Mouse (Mus musculus) midbrain, embryonic 15.5 days (tissue): Measurements from ENCODE around the gene Best2. TPM values are rescaled to one million over a fixed set of nuclear protein-coding genes. Genes with fewer than 3 reads are reported as not detected.

Source experiments
- ATAC-seq: fragments of 200-750 bp; cut with Nextera tagmentation; replicated peaks from 2 replicates; pipeline ENCODE4 v1.8.0; 2017; ENCODE audit warnings: moderate TSS enrichment
- H3K27ac ChIP-seq: fragments of 300-500 bp; sonication (generic); 2 replicates; pipeline ENCODE4 v1.5.1; 2015; ENCODE audit warnings: mild to moderate bottlenecking, inconsistent platforms
- H3K27me3 ChIP-seq: fragments of 300-500 bp; sonication (generic); replicated peaks from 2 replicates; pipeline ENCODE4 v1.6.1; 2015; ENCODE audit warnings: inconsistent platforms
- H3K36me3 ChIP-seq: fragments of 300-500 bp; sonication (generic); replicated peaks from 2 replicates; pipeline ENCODE4 v1.6.1; 2015; ENCODE audit warnings: inconsistent platforms
- H3K4me1 ChIP-seq: fragments of 300-500 bp; sonication (generic); 2 replicates; pipeline ENCODE4 v1.6.1; 2015; ENCODE audit warnings: inconsistent platforms
- H3K4me2 ChIP-seq: fragments of 300-500 bp; sonication (generic); 2 replicates; pipeline ENCODE4 v1.6.1; 2015; ENCODE audit warnings: inconsistent platforms, mild to moderate bottlenecking, moderate library complexity
- H3K4me3 ChIP-seq: fragments of 300-500 bp; sonication (generic); 2 replicates; pipeline ENCODE4 v1.5.1; 2015; ENCODE audit warnings: mild to moderate bottlenecking, inconsistent platforms
- H3K9ac ChIP-seq: fragments of 300-500 bp; sonication (generic); 2 replicates; pipeline ENCODE4 v1.6.1; 2015; ENCODE audit warnings: mild to moderate bottlenecking, inconsistent platforms
- H3K9me3 ChIP-seq: fragments of 300-500 bp; sonication (generic); 2 replicates; pipeline ENCODE4 v1.6.1; 2016; ENCODE audit warnings: inconsistent platforms
- WGBS: fragments of 180-500 bp; shearing (Covaris S2); methylation state at CpG from one replicate; pipeline ENCODE4 v1.1.7; 2015; ENCODE audit warnings: mixed read lengths; 5-methylcytosine and 5-hydroxymethylcytosine counted together
- polyA plus RNA-seq: library from polyadenylated mRNA; unstranded; fragments of >200 nt; fragmentation: Nextera tagmentation; extraction: Ambion mirVana; gene quantifications from 2 replicates; pipeline ENCODE4 v1.2.1, GENCODE M21; 2015

Gene Best2
- polyA plus RNA-seq, 1 experiment from 2014 or later: not detected

DNA sequence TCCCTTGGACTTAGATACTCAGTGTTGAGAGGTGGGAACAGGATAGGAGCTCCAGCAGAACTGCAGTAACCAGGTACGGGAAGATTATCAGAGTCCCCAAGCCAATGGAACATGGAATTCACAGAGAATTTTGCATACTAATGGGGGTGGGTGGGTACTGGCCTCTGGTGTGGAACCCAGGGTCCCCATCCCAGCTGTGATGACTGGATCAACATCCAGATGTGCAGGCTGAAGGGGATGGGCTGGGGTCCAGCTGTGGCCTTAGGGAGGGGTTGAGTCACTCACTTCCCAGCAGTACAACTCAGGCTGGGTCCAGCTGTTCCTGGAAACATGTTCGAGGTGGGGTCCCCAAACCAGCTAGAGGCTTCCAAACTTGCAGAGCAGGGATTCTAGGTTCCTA, 26.4 kb downstream of the Best2 start:
- no peak overlapping the region for H3K27ac ChIP-seq
- peaks cover 25% of the 10 kb centered on the region; the same call in 1 of the 2 replicates for H3K27me3 ChIP-seq
- H3K4me1 ChIP-seq: peaks cover 43% of the 10 kb centered on the region
- no peak overlapping the region for H3K9ac ChIP-seq
- 78% methylated on average over 2 of the region's 2 CpGs for WGBS
- ATAC-seq: no peak
- no peaks in the 10 kb centered on the region for H3K9me3 ChIP-seq
- no peak overlapping the region for H3K4me3 ChIP-seq
- no peaks in the 10 kb centered on the region for H3K36me3 ChIP-seq
- H3K4me2 ChIP-seq: no peak overlapping the region

DNA sequence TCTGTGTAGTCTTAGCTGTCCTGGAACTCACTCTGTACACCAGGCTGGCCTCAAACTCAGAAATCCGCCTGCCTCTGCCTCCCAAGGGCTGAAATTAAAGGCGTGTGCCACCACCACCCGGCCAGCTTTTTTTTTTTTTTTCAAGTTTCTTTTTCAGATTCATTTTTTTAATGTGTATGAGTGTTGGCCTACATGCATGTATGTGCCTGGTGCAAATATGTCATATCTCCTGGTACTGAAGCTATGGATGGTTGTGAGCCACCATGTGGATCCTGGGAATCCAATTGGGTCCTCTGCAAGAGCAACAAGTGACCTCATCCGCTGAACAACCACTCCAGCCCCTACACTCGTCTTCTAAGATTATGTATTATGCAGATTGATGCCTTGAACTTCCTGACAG, 26.9 kb downstream of the Best2 start:
- WGBS: 83% methylated on average over 5 of the region's 5 CpGs
- H3K27me3 ChIP-seq: peaks cover 25% of the 10 kb centered on the region; the same call in 1 of the 2 replicates
- no peaks in the 10 kb centered on the region for H3K36me3 ChIP-seq
- H3K9ac ChIP-seq: no peak overlapping the region
- H3K4me3 ChIP-seq: no peak overlapping the region
- H3K27ac ChIP-seq: no peak overlapping the region
- peaks cover 43% of the 10 kb centered on the region for H3K4me1 ChIP-seq
- no peak for ATAC-seq
- no peak overlapping the region for H3K4me2 ChIP-seq
- H3K9me3 ChIP-seq: no peaks in the 10 kb centered on the region

DNA sequence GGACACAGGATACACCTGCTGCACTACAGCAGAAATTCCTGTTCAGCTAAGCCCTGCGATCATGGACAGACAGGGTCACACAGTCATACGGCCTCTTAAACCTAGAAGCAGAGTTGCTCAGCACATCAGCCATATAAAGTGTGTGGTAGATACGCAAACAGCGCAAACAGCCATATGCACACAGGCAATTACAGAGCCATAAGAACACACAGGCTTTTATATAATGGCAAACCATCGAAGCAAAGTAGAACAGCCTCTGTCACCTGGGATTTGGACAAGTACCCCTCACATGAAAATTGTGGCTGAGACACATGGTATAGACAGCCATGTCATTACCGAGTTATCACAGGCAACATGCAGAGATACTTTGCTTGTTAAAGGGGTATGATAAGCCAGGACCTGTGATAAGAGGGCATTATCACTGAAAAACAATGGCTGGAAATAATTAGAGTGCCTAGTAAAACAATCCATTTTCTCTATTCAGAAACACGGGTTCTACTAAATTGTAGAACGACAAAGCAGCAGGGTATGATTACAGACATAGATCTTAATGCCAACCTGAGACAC, 27.9 kb downstream of the Best2 start:
- H3K36me3 ChIP-seq: no peaks in the 10 kb centered on the region
- no peaks in the 10 kb centered on the region for H3K9me3 ChIP-seq
- H3K4me1 ChIP-seq: peaks cover 41% of the 10 kb centered on the region
- WGBS: 36% methylated on average over 8 of the region's 8 CpGs
- peak overlapping the region; percentile 55 for H3K4me3 ChIP-seq
- H3K9ac ChIP-seq: peak overlapping the region; percentile 49; the same call in 1 of the 2 replicates
- H3K27ac ChIP-seq: peak overlapping the region; percentile 82
- peaks cover 30% of the 10 kb centered on the region for H3K27me3 ChIP-seq
- H3K4me2 ChIP-seq: peak overlapping the region; percentile 98
- no peak; the same call in 1 of the 2 replicates for ATAC-seq

DNA sequence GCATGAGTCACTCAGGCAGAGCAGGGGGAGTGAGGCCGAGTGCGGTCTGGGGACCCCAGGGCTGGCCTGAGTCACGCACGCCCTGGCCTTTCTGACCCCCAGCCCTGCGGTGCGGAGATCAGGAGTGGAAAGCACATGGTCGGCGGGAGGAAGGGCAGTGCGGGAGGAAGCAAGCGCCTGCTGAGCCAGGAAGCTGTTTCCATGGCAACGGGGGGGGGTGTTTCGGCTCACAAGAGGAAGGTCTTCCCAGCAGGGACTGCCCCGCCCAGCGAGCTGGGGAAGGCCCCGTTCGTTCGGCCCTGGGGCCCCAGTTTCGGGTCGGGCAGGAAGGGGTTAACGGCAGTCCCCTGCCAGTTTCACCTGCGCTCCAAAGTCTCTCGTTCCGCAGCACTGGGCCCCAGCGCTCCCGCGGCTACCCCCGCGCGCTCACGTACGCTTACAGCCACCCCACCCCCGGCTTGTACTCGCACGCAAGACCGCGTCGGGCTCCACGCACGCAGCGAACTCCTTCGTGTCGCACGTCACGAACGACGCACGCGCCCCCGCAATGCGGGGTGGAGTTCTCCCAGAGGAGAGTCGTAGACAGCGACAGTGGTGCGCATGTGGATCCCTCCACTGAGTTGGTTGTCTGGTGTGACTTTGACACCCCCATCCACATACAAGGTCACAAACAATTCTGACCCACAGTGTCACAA, 28.5 kb downstream of the Best2 start:
- H3K4me1 ChIP-seq: peaks cover 39% of the 10 kb centered on the region
- peak; percentile 53 for ATAC-seq
- H3K4me2 ChIP-seq: peak overlapping the region; percentile 98
- under 1% methylated on average over 53 of the region's 53 CpGs for WGBS
- peak overlapping the region; percentile 55 for H3K4me3 ChIP-seq
- no peaks in the 10 kb centered on the region for H3K9me3 ChIP-seq
- peaks cover 30% of the 10 kb centered on the region for H3K27me3 ChIP-seq
- peak overlapping the region; percentile 82 for H3K27ac ChIP-seq
- no peaks in the 10 kb centered on the region for H3K36me3 ChIP-seq
- peak overlapping the region; percentile 49 for H3K9ac ChIP-seq

DNA sequence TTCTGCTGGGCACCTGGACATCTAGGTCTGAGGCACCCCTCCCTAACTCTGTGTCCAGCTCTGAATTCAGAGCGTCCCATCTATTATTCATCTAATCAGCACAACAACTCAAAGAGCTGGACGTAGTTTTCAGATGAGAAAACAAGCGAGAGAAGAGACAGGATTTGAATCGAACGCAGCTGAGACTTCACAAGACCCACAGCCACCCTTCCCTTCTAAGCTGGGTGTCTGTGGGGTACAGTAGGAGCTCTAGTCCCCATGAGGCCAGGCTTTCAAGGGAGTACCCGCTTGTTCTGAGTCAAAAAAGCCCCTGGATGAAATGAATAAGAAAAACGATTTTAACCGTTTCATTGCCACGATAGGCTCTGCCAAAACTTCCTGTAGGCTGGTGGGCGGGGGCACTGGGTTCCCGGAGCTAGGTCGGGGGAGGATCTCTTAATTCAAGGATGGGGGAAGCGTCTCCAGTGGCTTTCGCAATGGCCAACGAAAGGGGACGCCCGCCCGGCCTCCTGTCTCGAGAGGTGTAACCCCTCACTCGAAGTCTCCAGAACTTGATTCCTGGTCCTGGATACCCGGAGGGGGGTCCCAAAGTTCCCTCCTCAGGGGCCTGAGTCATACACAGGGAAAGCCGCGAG, 29.2 kb downstream of the Best2 start:
- Histone ChIP-seq H3K4me2 (peak overlapping the region; percentile 98), H3K4me1 (peaks cover 43% of the 10 kb centered on the region), H3K27me3 (peaks cover 30% of the 10 kb centered on the region), H3K4me3 (peak overlapping the region; percentile 55), H3K9ac (peak overlapping the region; percentile 49), H3K27ac (peak overlapping the region; percentile 82), H3K36me3 (no peaks in the 10 kb centered on the region), H3K9me3 (no peaks in the 10 kb centered on the region)
- ATAC-seq: no peak
- 2% methylated on average over 23 of the region's 23 CpGs for WGBS

DNA sequence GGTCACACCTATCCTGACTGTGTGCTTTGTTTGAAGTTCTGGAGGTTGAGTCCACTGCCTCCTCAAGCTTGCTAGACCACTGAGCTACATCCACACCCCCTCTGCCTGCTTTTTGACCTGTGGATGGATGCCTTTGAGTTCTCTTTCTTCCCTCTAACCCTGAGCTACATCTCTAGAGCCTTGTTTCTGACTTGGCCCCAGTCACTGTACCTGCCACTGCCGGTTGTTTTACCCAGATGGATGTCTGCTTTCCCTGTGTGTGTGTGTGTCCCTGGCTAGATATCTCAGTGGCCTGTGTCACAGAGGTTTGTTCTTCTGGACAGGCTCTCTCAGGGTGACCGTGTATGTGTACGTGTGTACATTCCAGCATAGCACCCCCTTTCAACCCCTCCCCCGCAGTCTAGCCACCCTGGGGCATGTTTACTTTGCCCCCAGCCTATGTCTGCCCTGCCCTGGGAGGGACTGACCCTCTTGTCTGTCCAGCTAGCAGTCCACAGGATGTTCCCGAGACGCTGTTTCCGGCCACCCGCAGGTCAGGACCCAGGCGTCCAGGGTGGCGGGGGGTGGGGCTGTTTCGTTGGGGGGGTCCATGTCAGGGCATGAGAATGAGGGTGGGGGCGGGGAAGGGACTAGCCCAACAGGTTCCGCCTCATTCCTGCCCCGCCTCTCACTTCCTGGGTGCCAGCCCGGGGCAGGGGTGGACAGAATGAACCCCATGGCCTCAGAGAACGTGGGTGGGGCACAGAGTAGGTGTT, 29.9 kb downstream of the Best2 start:
- Histone ChIP-seq H3K27ac (peak overlapping the region; percentile 82; the same call in 1 of the 2 replicates), H3K27me3 (peaks cover 30% of the 10 kb centered on the region), H3K36me3 (no peaks in the 10 kb centered on the region), H3K9ac (peak overlapping the region; percentile 49), H3K9me3 (no peaks in the 10 kb centered on the region), H3K4me1 (peaks cover 45% of the 10 kb centered on the region), H3K4me3 (peak overlapping the region; percentile 55), H3K4me2 (peak overlapping the region; percentile 98)
- WGBS: 19% methylated on average over 16 of the region's 16 CpGs
- ATAC-seq: no peak

DNA sequence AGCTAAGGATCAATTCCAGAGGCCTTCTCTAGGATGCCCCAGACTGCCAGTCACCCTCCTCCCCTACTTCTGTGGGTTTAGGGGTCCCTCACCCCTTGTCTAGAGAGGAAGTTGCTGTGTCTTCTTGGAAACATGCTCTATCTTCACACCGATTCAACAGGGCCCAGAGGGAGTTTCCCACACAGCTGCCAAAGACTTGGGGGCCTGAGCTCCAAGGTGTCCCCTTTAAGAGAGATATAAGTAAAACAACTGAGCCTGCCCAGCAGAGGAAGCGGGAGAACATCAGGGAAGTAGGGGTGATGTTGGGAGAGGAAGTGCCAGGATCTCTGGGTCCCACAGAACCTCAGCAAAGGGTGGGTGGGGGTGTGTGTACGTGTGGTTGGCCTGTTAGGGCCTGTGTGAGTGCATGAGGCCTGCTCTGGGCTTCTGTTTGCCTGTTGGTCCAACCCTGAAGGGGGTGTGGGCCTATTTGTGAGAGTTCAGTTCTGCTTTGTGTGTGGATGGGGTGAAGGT, 31.8 kb downstream of the Best2 start:
- H3K27me3 ChIP-seq: peaks cover 29% of the 10 kb centered on the region
- WGBS: 71% methylated on average over 3 of the region's 3 CpGs
- no peak for ATAC-seq

DNA sequence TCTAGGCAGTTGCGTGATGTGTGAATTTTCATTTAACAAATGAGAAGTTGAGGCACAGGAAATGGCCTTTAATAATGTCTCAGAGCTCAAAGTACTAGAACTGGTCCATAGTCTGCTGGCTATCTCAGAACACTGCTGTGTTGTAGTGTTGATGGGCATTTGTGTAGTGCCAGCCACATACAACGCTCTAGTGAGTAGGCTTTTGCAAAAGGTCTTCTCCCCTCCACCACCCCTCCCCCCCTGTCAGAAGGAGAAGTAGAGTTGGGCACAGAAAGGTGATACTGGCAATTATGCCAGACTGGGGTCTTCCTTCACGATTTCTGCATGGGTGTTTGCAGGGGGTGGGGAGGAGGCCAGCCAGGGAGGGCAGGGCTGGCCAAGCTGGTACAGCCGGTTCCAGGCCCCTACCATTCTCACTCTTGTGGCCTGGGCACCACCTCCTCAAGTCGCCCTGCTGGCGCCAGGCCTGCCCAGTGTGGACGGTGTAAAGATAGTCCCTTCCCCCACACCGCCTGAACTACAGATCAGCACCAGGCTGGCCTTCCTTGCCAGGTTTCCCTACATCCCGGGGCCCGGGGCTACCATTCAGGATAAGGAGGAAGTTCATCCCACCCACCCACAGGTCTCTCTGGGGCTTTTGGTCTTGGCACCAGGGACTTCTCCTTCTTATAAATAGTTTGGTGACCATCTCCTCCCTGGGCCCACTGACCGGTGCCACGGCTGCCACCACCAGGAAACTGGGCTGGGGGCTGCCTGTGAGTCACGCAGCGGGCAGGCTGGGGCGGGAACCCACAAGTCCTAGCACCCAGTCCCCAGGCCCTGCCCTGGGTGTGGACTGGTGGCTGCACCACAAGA, 32.5 kb downstream of the Best2 start:
- H3K4me1 ChIP-seq: peaks cover 67% of the 10 kb centered on the region
- no peak overlapping the region for H3K27ac ChIP-seq
- no peaks in the 10 kb centered on the region for H3K9me3 ChIP-seq
- 87% methylated on average over 15 of the region's 15 CpGs for WGBS
- H3K4me3 ChIP-seq: no peak overlapping the region
- H3K27me3 ChIP-seq: peaks cover 29% of the 10 kb centered on the region
- H3K9ac ChIP-seq: no peak overlapping the region
- H3K36me3 ChIP-seq: no peaks in the 10 kb centered on the region
- no peak for ATAC-seq
- no peak overlapping the region for H3K4me2 ChIP-seq

More for the DNA sequence above, 31.8 kb downstream of the Best2 start:
- Histone ChIP-seq H3K36me3 (no peaks in the 10 kb centered on the region), H3K9me3 (no peaks in the 10 kb centered on the region), H3K4me1 (peaks cover 60% of the 10 kb centered on the region), H3K4me3 (no peak overlapping the region), H3K27ac (no peak overlapping the region), H3K9ac (no peak overlapping the region), H3K4me2 (no peak overlapping the region)

DNA sequence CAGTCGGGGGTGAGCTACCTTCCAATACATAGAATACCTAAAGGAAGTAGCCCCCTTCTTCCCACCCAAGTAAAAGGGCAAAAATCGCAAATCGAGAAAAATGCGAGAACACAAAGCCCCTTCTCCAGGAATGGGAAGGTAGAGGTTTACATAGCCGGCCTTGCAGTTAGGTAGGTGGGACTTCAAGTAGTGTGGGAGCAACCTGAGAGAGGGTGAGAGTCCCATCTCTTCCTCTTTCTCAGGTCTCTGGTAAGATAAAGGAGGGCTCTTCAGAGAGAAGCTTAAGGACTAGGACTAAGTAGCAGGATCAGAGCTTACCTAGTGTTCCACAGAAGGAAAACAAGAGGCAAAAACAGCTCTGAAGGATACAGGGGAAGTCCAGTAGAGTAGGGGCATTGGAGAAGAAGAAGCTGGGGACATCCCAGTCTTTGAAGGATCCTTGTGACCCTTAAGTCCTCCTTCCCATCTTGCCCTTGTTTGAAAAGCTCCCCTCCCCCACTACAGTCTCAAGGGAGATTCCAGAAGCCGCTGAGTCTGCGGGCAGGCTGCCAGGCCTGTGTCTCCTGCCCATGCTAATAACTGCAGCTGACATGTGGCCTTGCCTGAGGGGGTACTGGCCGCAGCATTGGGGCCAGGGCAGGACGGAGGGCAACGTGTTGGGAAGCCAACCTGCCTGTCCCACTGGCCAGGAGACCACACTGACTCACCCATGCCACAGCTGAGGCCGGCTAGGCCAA, 33.5 kb downstream of the Best2 start:
- peak overlapping the region; percentile 45 for H3K27ac ChIP-seq

DNA sequence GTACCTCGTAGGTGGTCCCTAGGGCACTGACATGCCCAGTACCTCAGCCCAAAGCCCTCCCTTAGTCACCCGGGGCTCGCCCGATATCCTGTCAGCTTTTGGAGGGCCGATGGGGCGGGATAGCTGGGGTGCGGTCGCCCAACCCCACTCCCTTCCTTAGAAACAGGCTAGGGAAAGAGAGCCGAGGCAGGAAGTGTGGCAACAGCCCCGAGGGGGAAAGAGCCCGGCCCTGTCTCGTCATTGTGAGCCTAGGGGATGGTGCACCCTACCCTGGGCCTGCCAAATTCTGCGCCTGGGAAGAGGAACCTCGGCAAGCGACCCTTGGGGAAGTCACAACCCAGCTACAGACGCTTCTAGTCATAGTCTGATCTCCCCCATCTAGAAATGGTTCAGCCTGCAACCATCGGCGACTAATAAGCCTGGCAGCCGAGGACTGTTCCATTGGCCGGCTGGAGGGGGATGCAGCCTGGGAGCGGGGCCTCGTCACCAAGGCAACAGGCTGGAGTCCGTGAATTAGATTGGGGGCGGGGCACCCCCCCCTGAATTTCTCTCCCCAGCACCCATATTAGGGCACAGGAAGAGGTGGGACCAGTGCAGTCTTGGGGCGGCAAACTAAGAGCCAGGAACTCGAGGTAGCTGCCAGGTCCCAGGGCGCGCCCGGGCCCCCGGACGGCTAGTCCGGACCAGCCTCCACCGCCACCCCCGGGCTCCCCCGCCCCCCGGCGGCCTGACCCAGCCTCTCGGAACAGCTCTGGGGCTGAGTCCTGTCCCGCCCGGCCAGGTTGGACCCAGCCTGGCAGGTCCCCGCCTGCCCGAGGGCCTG, 34.5 kb downstream of the Best2 start:
- WGBS: 3% methylated on average over 40 of the region's 42 CpGs
- peaks cover 68% of the 10 kb centered on the region for H3K4me1 ChIP-seq
- peak overlapping the region; percentile 100 for H3K4me2 ChIP-seq
- H3K9me3 ChIP-seq: no peaks in the 10 kb centered on the region
- H3K36me3 ChIP-seq: no peaks in the 10 kb centered on the region
- peak overlapping the region; percentile 45 for H3K27ac ChIP-seq
- H3K9ac ChIP-seq: peak overlapping the region; percentile 30
- H3K4me3 ChIP-seq: peak overlapping the region; percentile 31
- peaks cover 28% of the 10 kb centered on the region for H3K27me3 ChIP-seq
- peak; percentile 34 for ATAC-seq

More for the DNA sequence above, 33.5 kb downstream of the Best2 start:
- Histone ChIP-seq H3K36me3 (no peaks in the 10 kb centered on the region), H3K9ac (peak overlapping the region; percentile 30; the same call in 1 of the 2 replicates), H3K4me2 (peak overlapping the region; percentile 100; the same call in 1 of the 2 replicates), H3K4me1 (peaks cover 69% of the 10 kb centered on the region), H3K4me3 (no peak overlapping the region), H3K27me3 (peaks cover 28% of the 10 kb centered on the region), H3K9me3 (no peaks in the 10 kb centered on the region)
- ATAC-seq: no peak
- 33% methylated on average over 11 of the region's 11 CpGs for WGBS
